Mouse (Mus musculus) retina, postnatal 7 days (tissue): ENCODE measurements around the gene Tnik.

Source experiments
- DNase-seq: peaks from one replicate; pipeline ENCODE4 v3.0.0-alpha.2; 2012; ENCODE audit warnings: low read depth, low spot score

The Tnik gene

GRCm38 (mm10) chr3:28606741-28607140, 343.7 kb downstream of the Tnik start:
- no peak for DNase-seq

- no peak for DNase-seq
Measured at GRCm38 (mm10) chr3:28612330-28612729, 349.3 kb downstream of the Tnik start.

GRCm38 (mm10) chr3:28616386-28616785, 353.4 kb downstream of the Tnik start:
- DNase-seq, result no peak

GRCm38 (mm10) chr3:28617008-28617627, 354.1 kb downstream of the Tnik start:
- DNase-seq, result no peak

GRCm38 (mm10) chr3:28621792-28622191, 358.8 kb downstream of the Tnik start:
- DNase-seq, result no peak

- no peak for DNase-seq
Measured at GRCm38 (mm10) chr3:28626816-28627215, 363.8 kb downstream of the Tnik start.

- no peak for DNase-seq
Measured at GRCm38 (mm10) chr3:28636778-28637177, 373.8 kb downstream of the Tnik start.

- no peak for DNase-seq
Measured at GRCm38 (mm10) chr3:28638957-28639356, 375.9 kb downstream of the Tnik start.

GRCm38 (mm10) chr3:28643252-28643947, 380.4 kb downstream of the Tnik start:
- no peak for DNase-seq

GRCm38 (mm10) chr3:28652574-28652973, 389.6 kb downstream of the Tnik start:
- no peak for DNase-seq

GRCm38 (mm10) chr3:28653043-28653442, 390.0 kb downstream of the Tnik start:
- no peak for DNase-seq

- DNase-seq, result no peak
Measured at GRCm38 (mm10) chr3:28654740-28655139, 391.7 kb downstream of the Tnik start.

GRCm38 (mm10) chr3:28658349-28658748, 395.3 kb downstream of the Tnik start:
- DNase-seq, result no peak

- no peak for DNase-seq
Measured at GRCm38 (mm10) chr3:28680851-28681250, 417.8 kb downstream of the Tnik start.

GRCm38 (mm10) chr3:28681866-28682265, 418.9 kb downstream of the Tnik start:
- no peak for DNase-seq

- no peak for DNase-seq
Measured at GRCm38 (mm10) chr3:28682411-28682810, 419.4 kb downstream of the Tnik start.

- DNase-seq, result no peak
Measured at GRCm38 (mm10) chr3:28685510-28685909, 422.5 kb downstream of the Tnik start.

- DNase-seq, result no peak
Measured at GRCm38 (mm10) chr3:28694811-28695210, 431.8 kb downstream of the Tnik start.

- DNase-seq, result no peak
Measured at GRCm38 (mm10) chr3:28695608-28696007, 432.6 kb downstream of the Tnik start.

GRCm38 (mm10) chr3:28696162-28696561, 433.1 kb downstream of the Tnik start:
- DNase-seq, result no peak

GRCm38 (mm10) chr3:28697797-28698196, 434.8 kb downstream of the Tnik start, which contains the start of gene Slc2a2:
TSS of gene Slc2a2 (plus strand) at chr3:28697903.
- DNase-seq, result no peak

GRCm38 (mm10) chr3:28699601-28700000, 436.6 kb downstream of the Tnik start:
- no peak for DNase-seq

- no peak for DNase-seq
Measured at GRCm38 (mm10) chr3:28705522-28706137, 442.6 kb downstream of the Tnik start.
